Mouse (Mus musculus) intestine, embryonic 15.5 days (tissue): ENCODE measurements around the gene Kdelc2. TPM values are rescaled to one million over a fixed set of nuclear protein-coding genes. Genes with fewer than 3 reads are reported as not detected.

ENCODE experiments used
- ATAC-seq: fragments of 200-750 bp; cut with Nextera tagmentation; 2 replicates; pipeline ENCODE4 v1.8.0; 2017; ENCODE audit warnings: moderate TSS enrichment, moderate library complexity
- H3K27ac ChIP-seq: fragments of 300-500 bp; sonication (generic); 2 replicates; pipeline ENCODE4 v1.5.1; 2015; ENCODE audit warnings: mild to moderate bottlenecking, inconsistent platforms
- H3K27me3 ChIP-seq: fragments of 300-500 bp; sonication (generic); replicated peaks from 2 replicates; pipeline ENCODE4 v1.6.1; 2015; ENCODE audit warnings: inconsistent platforms
- H3K36me3 ChIP-seq: fragments of 300-500 bp; sonication (generic); 2 replicates; pipeline ENCODE4 v1.6.1; 2015; ENCODE audit warnings: inconsistent platforms
- H3K4me1 ChIP-seq: fragments of 300-500 bp; sonication (generic); replicated peaks from 2 replicates; pipeline ENCODE4 v1.6.1; 2015; ENCODE audit warnings: inconsistent platforms
- H3K4me2 ChIP-seq: fragments of 300-500 bp; sonication (generic); replicated peaks from 2 replicates; pipeline ENCODE4 v1.6.1; 2015; ENCODE audit warnings: mild to moderate bottlenecking, inconsistent platforms
- H3K4me3 ChIP-seq: fragments of 300-500 bp; sonication (generic); replicated peaks from 2 replicates; pipeline ENCODE4 v1.5.1; 2015; ENCODE audit warnings: inconsistent platforms
- H3K9ac ChIP-seq: fragments of 300-500 bp; sonication (generic); 2 replicates; pipeline ENCODE4 v1.6.1; 2015; ENCODE audit warnings: inconsistent platforms
- H3K9me3 ChIP-seq: fragments of 300-500 bp; sonication (generic); 2 replicates; pipeline ENCODE4 v1.6.1; 2016; ENCODE audit warnings: inconsistent platforms
- WGBS: fragments of 180-500 bp; shearing (Covaris S2); methylation state at CpG from one replicate; pipeline ENCODE4 v1.1.7; 2015; 5-methylcytosine and 5-hydroxymethylcytosine counted together
- polyA plus RNA-seq: library from polyadenylated mRNA; unstranded; fragments of >200 nt; fragmentation: Nextera tagmentation; extraction: Ambion mirVana; gene quantifications from 2 replicates; pipeline ENCODE4 v1.2.1, GENCODE M21; 2015

The Kdelc2 gene
- polyA plus RNA-seq, 1 experiment from 2014 or later, result 33.1 TPM

- Histone ChIP-seq H3K4me3 (no peak overlapping the region), H3K27me3 (no peaks in the 10 kb centered on the region), H3K9ac (no peak overlapping the region), H3K27ac (no peak overlapping the region), H3K4me2 (no peak overlapping the region), H3K9me3 (no peaks in the 10 kb centered on the region), H3K36me3 (no peaks in the 10 kb centered on the region), H3K4me1 (0 out of 2 replicates have a peak, but pooled peaks cover 2% of the 10 kb centered on the region)
- no peak for ATAC-seq
- 78% methylated on average over 2 of the region's 2 CpGs for WGBS
Observed at GRCm38 (mm10) chr9:53408953-53409361, 25.1 kb downstream of the Kdelc2 start.

GRCm38 (mm10) chr9:53409427-53409826 lies 25.6 kb downstream of the Kdelc2 start:
- Histone ChIP-seq H3K27me3 (no peaks in the 10 kb centered on the region), H3K9me3 (no peaks in the 10 kb centered on the region), H3K36me3 (no peaks in the 10 kb centered on the region), H3K4me2 (no peak overlapping the region), H3K27ac (no peak overlapping the region), H3K4me3 (no peak overlapping the region), H3K4me1 (0 out of 2 replicates have a peak, but pooled peaks cover 2% of the 10 kb centered on the region), H3K9ac (no peak overlapping the region)
- 75% methylated on average over 3 of the region's 3 CpGs for WGBS
- ATAC-seq, result no peak

- H3K9ac ChIP-seq, result no peak overlapping the region
- H3K4me2 ChIP-seq, result no peak overlapping the region
- no peaks in the 10 kb centered on the region for H3K9me3 ChIP-seq
- no peaks in the 10 kb centered on the region for H3K36me3 ChIP-seq
- H3K4me3 ChIP-seq, result no peak overlapping the region
- H3K27ac ChIP-seq, result no peak overlapping the region
- H3K27me3 ChIP-seq, result no peaks in the 10 kb centered on the region
- 44% methylated on average over 9 of the region's 9 CpGs for WGBS
- ATAC-seq, result no peak
- H3K4me1 ChIP-seq, result no peaks in the 10 kb centered on the region
Observed at GRCm38 (mm10) chr9:53422133-53422896, 38.5 kb downstream of the Kdelc2 start.

- no peak overlapping the region for H3K27ac ChIP-seq
- H3K4me3 ChIP-seq, result no peak overlapping the region
- no peaks in the 10 kb centered on the region for H3K36me3 ChIP-seq
- H3K27me3 ChIP-seq, result no peaks in the 10 kb centered on the region
- WGBS, result 90% methylated on average over 3 of the region's 3 CpGs
- H3K9ac ChIP-seq, result no peak overlapping the region
- no peak overlapping the region for H3K4me2 ChIP-seq
- no peak for ATAC-seq
- H3K9me3 ChIP-seq, result no peaks in the 10 kb centered on the region
- H3K4me1 ChIP-seq, result no peaks in the 10 kb centered on the region
Observed at GRCm38 (mm10) chr9:53426726-53427125, 42.9 kb downstream of the Kdelc2 start.

- no peaks in the 10 kb centered on the region for H3K9me3 ChIP-seq
- no peaks in the 10 kb centered on the region for H3K27me3 ChIP-seq
- no peak overlapping the region for H3K9ac ChIP-seq
- no peaks in the 10 kb centered on the region for H3K4me1 ChIP-seq
- 46% methylated on average over 3 of the region's 3 CpGs for WGBS
- no peaks in the 10 kb centered on the region for H3K36me3 ChIP-seq
- H3K27ac ChIP-seq, result no peak overlapping the region
- H3K4me3 ChIP-seq, result no peak overlapping the region
- H3K4me2 ChIP-seq, result no peak overlapping the region
- no peak for ATAC-seq
Observed at GRCm38 (mm10) chr9:53427638-53428037, 43.8 kb downstream of the Kdelc2 start.

GRCm38 (mm10) chr9:53435830-53436570 lies 52.2 kb downstream of the Kdelc2 start:
- H3K27me3 ChIP-seq, result no peaks in the 10 kb centered on the region
- ATAC-seq, result no peak
- no peak overlapping the region for H3K4me2 ChIP-seq
- WGBS, result 86% methylated on average over 14 of the region's 14 CpGs
- H3K4me1 ChIP-seq, result no peaks in the 10 kb centered on the region
- H3K27ac ChIP-seq, result no peak overlapping the region
- H3K9ac ChIP-seq, result no peak overlapping the region
- H3K4me3 ChIP-seq, result no peak overlapping the region
- H3K36me3 ChIP-seq, result peaks cover 5% of the 10 kb centered on the region; the same call in 1 of the 2 replicates
- no peaks in the 10 kb centered on the region for H3K9me3 ChIP-seq

- Histone ChIP-seq H3K9ac (no peak overlapping the region), H3K9me3 (no peaks in the 10 kb centered on the region), H3K4me3 (no peak overlapping the region), H3K4me1 (no peaks in the 10 kb centered on the region), H3K27me3 (no peaks in the 10 kb centered on the region), H3K36me3 (peaks cover 17% of the 10 kb centered on the region), H3K27ac (no peak overlapping the region), H3K4me2 (no peak overlapping the region)
- ATAC-seq, result no peak
- WGBS, result 89% methylated on average over 1 of the region's 1 CpGs
Observed at GRCm38 (mm10) chr9:53450609-53451008, 66.8 kb downstream of the Kdelc2 start.

Other genes with a start within 250 kb of the Kdelc2 start
- 24.4 and 29.7 TPM in 2 replicates for gene Ddx10, start 136.0 kb upstream of the Kdelc2 start, polyA plus RNA-seq
- 3.6 and 3.9 TPM in 2 replicates for gene Exph5, start 82.4 kb upstream of the Kdelc2 start, polyA plus RNA-seq
- 0.71 and 0.87 TPM in 2 replicates for gene 4930550C14Rik, start 18.3 kb downstream of the Kdelc2 start, polyA plus RNA-seq
- 11.9 and 12.0 TPM in 2 replicates for gene Atm, start 152.7 kb downstream of the Kdelc2 start, polyA plus RNA-seq
- gene Npat, start 153.0 kb downstream of the Kdelc2 start, polyA plus RNA-seq, result 12.1 and 15.0 TPM in 2 replicates
- 139 and 153 TPM in 2 replicates for gene Acat1, start 226.4 kb downstream of the Kdelc2 start, polyA plus RNA-seq